Mouse (Mus musculus): Measurements from ENCODE around the gene Tescl.

DNA sequence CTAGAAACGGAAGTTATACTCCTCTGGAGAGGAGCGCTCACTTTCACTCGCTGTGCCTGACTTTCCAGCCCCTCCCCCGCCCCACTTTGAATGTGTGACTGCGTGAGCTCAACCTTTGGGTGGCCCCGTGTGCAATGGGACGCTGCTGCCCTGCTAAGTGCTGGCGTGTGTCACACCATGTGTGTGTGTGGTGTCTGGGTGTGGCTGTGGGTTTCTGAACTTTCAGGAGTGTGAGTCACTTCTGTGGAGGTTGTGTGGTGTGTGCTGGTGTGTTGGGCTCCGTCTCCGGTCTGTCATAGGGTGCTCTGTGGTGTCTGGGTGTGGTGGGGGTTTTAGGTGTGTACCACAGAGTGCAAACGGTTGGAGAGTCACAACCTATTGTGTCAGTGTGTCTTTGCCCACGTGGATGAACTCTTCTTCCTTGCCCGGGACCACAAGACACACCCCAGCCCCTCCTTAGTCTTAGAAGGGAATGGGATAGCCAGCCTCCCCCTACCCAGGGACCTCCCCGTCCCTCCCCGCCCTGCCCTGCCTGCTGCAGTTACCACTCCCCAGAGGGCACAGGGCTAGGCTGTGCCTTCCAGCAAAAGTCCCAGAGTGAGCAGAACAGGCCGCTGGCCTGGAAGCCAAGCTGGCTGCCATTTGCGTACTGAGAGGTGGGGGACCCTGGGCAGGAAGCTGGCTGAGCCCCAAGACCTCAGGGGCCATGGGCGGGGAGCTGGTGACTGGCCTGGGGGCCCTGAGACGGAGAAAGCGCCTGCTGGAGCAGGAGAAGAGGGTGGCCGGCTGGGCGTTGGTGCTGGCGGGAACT, 36.2 kb upstream of the Tescl start, which contains the start of gene Kcnn4:
- no peak for TF ChIP-seq CTCF (conservative IDR thresholded peaks at IDR 0.05; ENCODE audit: insufficient read depth, insufficient read length, low read depth, low read length)
- no peak for TF ChIP-seq POLR2A (IDR thresholded peaks at IDR 0.05; ENCODE audit: low read depth, low read length)
